Mouse (Mus musculus): ENCODE measurements at regions not wholly inside any gene's neighbourhood (a gene's known extent, or its start where the extent isn't known, plus 50 kb on each side); places are given as distances from the start of the nearest gene placed in this dataset.

- Histone ChIP-seq H3K4me1 (replicated peaks; ENCODE audit: control insufficient read depth, insufficient read depth, low read length) (no peaks in the 10 kb centered on the region), H3K9me3 (ENCODE audit: control insufficient read depth, low read length) (no peaks in the 10 kb centered on the region), H3K4me3 (replicated peaks; ENCODE audit: low read length) (no peak overlapping the region), H3K36me3 (replicated peaks; ENCODE audit: control insufficient read depth, insufficient read depth) (no peaks in the 10 kb centered on the region), H3K9ac (no peak overlapping the region), H3K27me3 (ENCODE audit: control insufficient read depth, insufficient read depth, low read length) (no peaks in the 10 kb centered on the region), H3K27ac (no peak overlapping the region), H3K4me2 (replicated peaks) (no peak overlapping the region)
- 100% methylated on average over 1 of the region's 1 CpGs for WGBS
- no peak for ATAC-seq (ENCODE audit: low FRiP score)
- no peak for DNase-seq (ENCODE audit: low spot score)
These were observed 897.7 kb downstream of the Car8 start for GRCm38 (mm10) chr4:7341159-7341558.

GRCm38 (mm10) chr4:7314261-7314660, 924.6 kb downstream of the Car8 start:
- ATAC-seq (ENCODE audit: low FRiP score): no peak
- Histone ChIP-seq H3K9ac (no peak overlapping the region), H3K9me3 (ENCODE audit: control insufficient read depth, low read length) (no peaks in the 10 kb centered on the region), H3K4me2 (replicated peaks) (no peak overlapping the region), H3K4me3 (replicated peaks; ENCODE audit: low read length) (no peak overlapping the region), H3K4me1 (replicated peaks; ENCODE audit: control insufficient read depth, insufficient read depth, low read length) (no peaks in the 10 kb centered on the region), H3K27me3 (ENCODE audit: control insufficient read depth, insufficient read depth, low read length) (no peaks in the 10 kb centered on the region), H3K36me3 (replicated peaks; ENCODE audit: control insufficient read depth, insufficient read depth) (no peaks in the 10 kb centered on the region), H3K27ac (no peak overlapping the region)
- DNase-seq (ENCODE audit: low spot score): no peak
- WGBS: 77% methylated on average over 4 of the region's 4 CpGs

- ATAC-seq (ENCODE audit: low FRiP score): no peak
- no peak overlapping the region for H3K4me3 ChIP-seq (replicated peaks; ENCODE audit: low read length)
- no peaks in the 10 kb centered on the region for H3K27me3 ChIP-seq (ENCODE audit: control insufficient read depth, insufficient read depth, low read length)
- no peak overlapping the region for H3K9ac ChIP-seq
- H3K27ac ChIP-seq: no peak overlapping the region
- DNase-seq (ENCODE audit: low spot score): no peak
- WGBS: 90% methylated on average over 2 of the region's 2 CpGs
- H3K36me3 ChIP-seq (replicated peaks; ENCODE audit: control insufficient read depth, insufficient read depth): no peaks in the 10 kb centered on the region
- H3K4me2 ChIP-seq (replicated peaks): no peak overlapping the region
- no peaks in the 10 kb centered on the region for H3K4me1 ChIP-seq (replicated peaks; ENCODE audit: control insufficient read depth, insufficient read depth, low read length)
- no peaks in the 10 kb centered on the region for H3K9me3 ChIP-seq (ENCODE audit: control insufficient read depth, low read length)
These were observed 925.6 kb downstream of the Car8 start for GRCm38 (mm10) chr4:7313219-7313618.

- no peak for DNase-seq (ENCODE audit: low spot score)
- H3K4me2 ChIP-seq (replicated peaks): no peak overlapping the region
- no peak for ATAC-seq (ENCODE audit: low FRiP score)
- H3K9me3 ChIP-seq (ENCODE audit: control insufficient read depth, low read length): no peaks in the 10 kb centered on the region
- H3K27ac ChIP-seq: no peak overlapping the region
- 89% methylated on average over 1 of the region's 1 CpGs for WGBS
- no peaks in the 10 kb centered on the region for H3K27me3 ChIP-seq (ENCODE audit: control insufficient read depth, insufficient read depth, low read length)
- no peak overlapping the region for H3K4me3 ChIP-seq (replicated peaks; ENCODE audit: low read length)
- H3K9ac ChIP-seq: no peak overlapping the region
- no peaks in the 10 kb centered on the region for H3K36me3 ChIP-seq (replicated peaks; ENCODE audit: control insufficient read depth, insufficient read depth)
- no peaks in the 10 kb centered on the region for H3K4me1 ChIP-seq (replicated peaks; ENCODE audit: control insufficient read depth, insufficient read depth, low read length)
These were observed 926.7 kb downstream of the Car8 start for GRCm38 (mm10) chr4:7312160-7312559.

- DNase-seq (ENCODE audit: low spot score): no peak
- H3K9ac ChIP-seq: no peak overlapping the region
- WGBS: 92% methylated on average over 4 of the region's 4 CpGs
These were observed 969.8 kb downstream of the Car8 start for GRCm38 (mm10) chr4:7269047-7269446.

GRCm38 (mm10) chr4:7256486-7256885, 982.4 kb downstream of the Car8 start:
- H3K27ac ChIP-seq: no peak overlapping the region
- no peak overlapping the region for H3K4me2 ChIP-seq (replicated peaks)
- H3K27me3 ChIP-seq (ENCODE audit: control insufficient read depth, insufficient read depth, low read length): no peaks in the 10 kb centered on the region
- H3K4me3 ChIP-seq (replicated peaks; ENCODE audit: low read length): no peak overlapping the region
- H3K4me1 ChIP-seq (replicated peaks; ENCODE audit: control insufficient read depth, insufficient read depth, low read length): no peaks in the 10 kb centered on the region
- WGBS: 80% methylated on average over 2 of the region's 2 CpGs
- H3K9ac ChIP-seq: no peak overlapping the region
- ATAC-seq (ENCODE audit: low FRiP score) (no peak), DNase-seq (ENCODE audit: low spot score) (no peak)
- no peaks in the 10 kb centered on the region for H3K36me3 ChIP-seq (replicated peaks; ENCODE audit: control insufficient read depth, insufficient read depth)
- H3K9me3 ChIP-seq (ENCODE audit: control insufficient read depth, low read length): no peaks in the 10 kb centered on the region

More at GRCm38 (mm10) chr4:7269047-7269446, 969.8 kb downstream of the Car8 start:
- Histone ChIP-seq H3K4me2 (replicated peaks) (no peak overlapping the region), H3K4me1 (replicated peaks; ENCODE audit: control insufficient read depth, insufficient read depth, low read length) (no peaks in the 10 kb centered on the region), H3K4me3 (replicated peaks; ENCODE audit: low read length) (no peak overlapping the region), H3K9me3 (ENCODE audit: control insufficient read depth, low read length) (no peaks in the 10 kb centered on the region), H3K36me3 (replicated peaks; ENCODE audit: control insufficient read depth, insufficient read depth) (no peaks in the 10 kb centered on the region), H3K27ac (no peak overlapping the region), H3K27me3 (ENCODE audit: control insufficient read depth, insufficient read depth, low read length) (no peaks in the 10 kb centered on the region)
- no peak for ATAC-seq (ENCODE audit: low FRiP score)

GRCm38 (mm10) chr4:7253616-7254015, 985.2 kb downstream of the Car8 start:
- no peaks in the 10 kb centered on the region for H3K27me3 ChIP-seq (ENCODE audit: control insufficient read depth, insufficient read depth, low read length)
- 92% methylated on average over 2 of the region's 2 CpGs for WGBS

GRCm38 (mm10) chr4:7251641-7252040, 987.2 kb downstream of the Car8 start:
- H3K4me3 ChIP-seq (replicated peaks; ENCODE audit: low read length): no peak overlapping the region
- DNase-seq (ENCODE audit: low spot score): no peak
- H3K27ac ChIP-seq: no peak overlapping the region
- H3K27me3 ChIP-seq (ENCODE audit: control insufficient read depth, insufficient read depth, low read length): no peaks in the 10 kb centered on the region
- no peaks in the 10 kb centered on the region for H3K9me3 ChIP-seq (ENCODE audit: control insufficient read depth, low read length)
- 55% methylated on average over 2 of the region's 2 CpGs for WGBS
- no peak for ATAC-seq (ENCODE audit: low FRiP score)
- H3K4me2 ChIP-seq (replicated peaks): no peak overlapping the region
- no peaks in the 10 kb centered on the region for H3K36me3 ChIP-seq (replicated peaks; ENCODE audit: control insufficient read depth, insufficient read depth)
- H3K4me1 ChIP-seq (replicated peaks; ENCODE audit: control insufficient read depth, insufficient read depth, low read length): no peaks in the 10 kb centered on the region
- H3K9ac ChIP-seq: no peak overlapping the region

More at GRCm38 (mm10) chr4:7253616-7254015, 985.2 kb downstream of the Car8 start:
- no peaks in the 10 kb centered on the region for H3K9me3 ChIP-seq (ENCODE audit: control insufficient read depth, low read length)
- no peaks in the 10 kb centered on the region for H3K4me1 ChIP-seq (replicated peaks; ENCODE audit: control insufficient read depth, insufficient read depth, low read length)
- no peak for ATAC-seq (ENCODE audit: low FRiP score)
- H3K4me3 ChIP-seq (replicated peaks; ENCODE audit: low read length): no peak overlapping the region
- no peak overlapping the region for H3K9ac ChIP-seq
- no peaks in the 10 kb centered on the region for H3K36me3 ChIP-seq (replicated peaks; ENCODE audit: control insufficient read depth, insufficient read depth)
- no peak for DNase-seq (ENCODE audit: low spot score)
- H3K4me2 ChIP-seq (replicated peaks): no peak overlapping the region
- H3K27ac ChIP-seq: no peak overlapping the region

GRCm38 (mm10) chr4:7247816-7248215, 991.0 kb downstream of the Car8 start:
- no peak for ATAC-seq (ENCODE audit: low FRiP score)
- H3K36me3 ChIP-seq (replicated peaks; ENCODE audit: control insufficient read depth, insufficient read depth): no peaks in the 10 kb centered on the region
- 27% methylated on average over 4 of the region's 4 CpGs for WGBS

GRCm38 (mm10) chr4:7247244-7247643, 991.6 kb downstream of the Car8 start:
- Histone ChIP-seq H3K9me3 (ENCODE audit: control insufficient read depth, low read length) (no peaks in the 10 kb centered on the region), H3K4me2 (replicated peaks) (no peak overlapping the region), H3K4me3 (replicated peaks; ENCODE audit: low read length) (no peak overlapping the region), H3K27me3 (ENCODE audit: control insufficient read depth, insufficient read depth, low read length) (no peaks in the 10 kb centered on the region), H3K4me1 (replicated peaks; ENCODE audit: control insufficient read depth, insufficient read depth, low read length) (no peaks in the 10 kb centered on the region), H3K27ac (no peak overlapping the region), H3K36me3 (replicated peaks; ENCODE audit: control insufficient read depth, insufficient read depth) (no peaks in the 10 kb centered on the region), H3K9ac (no peak overlapping the region)
- DNase-seq (ENCODE audit: low spot score): no peak
- WGBS: 11% methylated on average over 4 of the region's 4 CpGs
- ATAC-seq (ENCODE audit: low FRiP score): no peak

More at GRCm38 (mm10) chr4:7247816-7248215, 991.0 kb downstream of the Car8 start:
- DNase-seq (ENCODE audit: low spot score): no peak
- H3K9ac ChIP-seq: no peak overlapping the region
- H3K27me3 ChIP-seq (ENCODE audit: control insufficient read depth, insufficient read depth, low read length): no peaks in the 10 kb centered on the region
- H3K4me2 ChIP-seq (replicated peaks): no peak overlapping the region
- no peak overlapping the region for H3K27ac ChIP-seq
- no peak overlapping the region for H3K4me3 ChIP-seq (replicated peaks; ENCODE audit: low read length)
- H3K4me1 ChIP-seq (replicated peaks; ENCODE audit: control insufficient read depth, insufficient read depth, low read length): no peaks in the 10 kb centered on the region
- no peaks in the 10 kb centered on the region for H3K9me3 ChIP-seq (ENCODE audit: control insufficient read depth, low read length)
